Mouse (Mus musculus) retina, postnatal 7 days (tissue): ENCODE measurements at regions not wholly inside any gene's neighbourhood (a gene's known extent, or its start where the extent isn't known, plus 50 kb on each side); places are given as distances from the start of the nearest gene placed in this dataset.

Source experiments
- DNase-seq: peaks from one replicate; pipeline ENCODE4 v3.0.0-alpha.2; 2012; ENCODE audit warnings: low read depth, low spot score

- no peak for DNase-seq
Observed at GRCm38 (mm10) chr10:109480551-109480950, 469.8 kb upstream of the Syt1 start.

DNA sequence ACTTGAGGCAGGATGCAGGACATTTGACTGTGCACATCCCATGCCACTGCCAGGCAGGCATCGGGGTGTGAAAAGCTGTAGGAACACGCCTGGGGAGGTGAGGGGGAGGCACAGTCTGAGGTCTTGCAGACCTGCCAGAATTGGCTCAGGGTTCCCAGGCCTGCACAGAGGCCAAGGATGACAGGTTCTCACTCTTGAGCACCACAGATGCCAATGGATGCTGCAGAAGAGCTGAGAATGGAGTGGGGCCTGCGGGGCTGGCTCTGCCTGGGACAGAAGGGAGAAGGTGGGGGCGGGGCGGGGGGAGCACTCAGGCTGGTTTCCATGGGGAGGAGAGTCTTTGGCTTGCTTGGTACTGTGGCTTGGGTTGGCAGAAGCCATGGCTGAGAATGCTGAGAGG is 469.2 kb upstream of the Syt1 start:
- no peak for DNase-seq

GRCm38 (mm10) chr10:109466516-109466915 is 455.7 kb upstream of the Syt1 start:
- DNase-seq, result no peak

DNA sequence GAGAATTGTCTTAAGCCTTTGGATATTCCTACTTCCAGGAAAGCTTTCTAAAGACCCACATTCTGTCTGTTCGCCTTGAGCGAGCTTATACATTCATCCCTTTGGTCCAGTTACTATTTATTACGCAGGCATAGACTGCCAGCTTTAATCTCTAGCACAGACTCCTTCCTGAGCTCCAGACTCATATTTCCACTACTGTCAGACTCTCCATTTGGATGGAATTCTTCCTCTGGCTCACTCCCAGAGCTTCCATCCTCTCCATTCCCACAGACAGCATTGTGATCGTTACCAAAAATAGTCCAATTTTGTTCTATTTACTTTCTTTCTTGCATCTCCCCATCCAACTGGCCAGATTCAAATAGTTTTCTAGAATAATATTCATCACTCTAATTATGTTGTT is 420.3 kb upstream of the Syt1 start:
- DNase-seq, result no peak

DNA sequence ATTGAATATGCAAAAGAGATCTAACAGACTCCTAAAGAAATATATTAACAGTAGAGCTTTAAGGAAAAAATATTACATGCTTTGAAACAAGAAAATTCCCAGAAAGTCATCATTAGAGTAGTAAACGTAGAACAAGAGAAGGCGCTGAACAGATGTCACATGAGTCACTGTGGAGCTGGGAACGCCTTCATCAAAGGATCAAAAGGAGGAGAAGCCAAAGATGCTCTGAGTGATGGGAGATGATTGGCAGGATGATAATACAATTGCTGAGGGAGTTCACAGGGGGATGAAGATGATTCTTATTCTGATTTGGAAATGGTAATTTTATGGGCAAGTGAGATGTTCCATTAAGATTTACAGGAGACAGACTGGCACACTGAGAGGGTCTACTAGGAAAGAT is 417.1 kb upstream of the Syt1 start:
- no peak for DNase-seq

- no peak for DNase-seq
Observed at GRCm38 (mm10) chr10:109407011-109407410, 396.2 kb upstream of the Syt1 start.

- DNase-seq, result no peak
Observed at GRCm38 (mm10) chr10:109405116-109405685, 394.4 kb upstream of the Syt1 start.

DNA sequence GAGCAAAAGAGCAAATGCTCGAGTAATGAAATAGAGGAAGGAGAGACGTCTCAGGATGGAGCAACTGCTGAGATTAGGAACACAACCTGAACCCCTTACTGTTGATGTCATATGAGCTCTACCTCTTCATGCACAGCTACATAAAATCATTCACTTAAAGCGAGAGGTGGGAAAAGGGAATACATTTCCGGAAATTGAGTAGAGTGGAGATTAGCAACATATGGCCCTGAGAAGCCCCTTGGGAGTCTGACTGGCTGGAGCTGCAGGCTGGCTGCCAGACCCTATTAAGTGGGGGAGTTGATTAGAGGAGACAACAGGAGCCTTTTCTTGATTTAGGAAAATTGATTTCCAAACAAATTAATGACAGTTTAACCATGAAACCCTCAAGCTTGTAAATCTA is 373.0 kb upstream of the Syt1 start:
- no peak for DNase-seq

- DNase-seq, result no peak
Observed at GRCm38 (mm10) chr10:109378846-109379245, 368.1 kb upstream of the Syt1 start.

DNA sequence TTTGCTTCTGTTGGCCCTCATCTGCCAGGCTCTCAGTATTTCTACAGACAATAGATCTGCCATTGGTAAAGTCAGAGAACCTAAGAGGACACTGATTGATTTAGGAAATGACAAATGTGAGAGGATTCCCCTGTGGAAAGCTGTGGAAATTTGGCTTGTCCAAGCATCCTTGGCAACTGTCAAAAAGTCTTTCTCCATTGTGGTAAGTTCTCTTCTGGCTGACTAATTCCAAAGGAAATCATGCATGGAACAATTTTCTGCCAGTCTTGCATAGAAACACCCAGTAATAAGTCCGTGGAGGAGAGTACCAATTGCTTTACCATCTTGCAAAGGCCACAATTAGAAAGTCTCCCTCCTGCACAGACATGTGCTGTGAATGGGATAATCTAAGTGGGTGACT is 349.4 kb upstream of the Syt1 start:
- DNase-seq, result no peak

- DNase-seq, result no peak
Observed at GRCm38 (mm10) chr10:109358812-109359211, 348.0 kb upstream of the Syt1 start.

- DNase-seq, result no peak
Observed at GRCm38 (mm10) chr10:109332846-109333386, 322.1 kb upstream of the Syt1 start.

- DNase-seq, result no peak
Observed at GRCm38 (mm10) chr10:109309286-109309685, 298.5 kb upstream of the Syt1 start.

DNA sequence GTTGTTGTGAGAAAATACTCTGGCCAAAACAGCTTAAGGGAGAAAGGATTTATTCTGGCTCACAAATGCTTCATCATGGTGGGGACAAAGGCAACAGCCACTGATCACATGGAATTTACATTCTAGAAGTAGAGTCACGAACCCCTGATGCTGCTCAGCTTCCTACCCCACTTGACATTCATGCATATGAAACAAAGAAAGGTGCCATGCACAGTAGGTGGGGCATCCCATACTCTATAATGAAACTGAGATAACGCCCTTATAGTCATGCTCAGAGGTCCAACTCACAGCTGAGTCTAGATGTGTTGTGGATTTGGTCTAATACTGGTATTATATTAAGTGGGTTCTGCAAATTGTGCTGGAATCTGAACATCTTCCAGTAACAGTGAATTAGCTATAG is 289.4 kb upstream of the Syt1 start:
- no peak for DNase-seq

GRCm38 (mm10) chr10:109299785-109300184 is 289.0 kb upstream of the Syt1 start:
- no peak for DNase-seq

DNA sequence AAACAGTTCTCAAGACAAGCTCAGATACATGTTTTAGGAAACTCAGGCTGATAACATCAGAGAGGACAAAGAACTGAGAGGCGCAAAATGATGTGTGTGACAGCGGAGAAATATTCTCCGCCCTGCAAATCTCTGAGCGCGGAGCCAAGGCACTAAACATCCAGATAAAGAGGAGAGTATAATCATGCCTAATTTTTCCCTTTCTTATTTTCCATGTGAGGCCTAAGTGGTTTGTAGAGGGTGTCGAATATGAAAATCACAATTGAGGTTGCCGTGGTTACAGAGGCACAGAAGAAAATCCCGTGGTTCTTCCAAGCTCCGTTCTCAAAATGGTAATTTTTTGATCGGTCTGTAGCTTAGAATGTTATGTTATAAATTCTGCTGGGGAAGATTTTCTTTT is 272.6 kb upstream of the Syt1 start:
- DNase-seq, result no peak

GRCm38 (mm10) chr10:109249781-109250180 is 239.0 kb upstream of the Syt1 start:
- no peak for DNase-seq

DNA sequence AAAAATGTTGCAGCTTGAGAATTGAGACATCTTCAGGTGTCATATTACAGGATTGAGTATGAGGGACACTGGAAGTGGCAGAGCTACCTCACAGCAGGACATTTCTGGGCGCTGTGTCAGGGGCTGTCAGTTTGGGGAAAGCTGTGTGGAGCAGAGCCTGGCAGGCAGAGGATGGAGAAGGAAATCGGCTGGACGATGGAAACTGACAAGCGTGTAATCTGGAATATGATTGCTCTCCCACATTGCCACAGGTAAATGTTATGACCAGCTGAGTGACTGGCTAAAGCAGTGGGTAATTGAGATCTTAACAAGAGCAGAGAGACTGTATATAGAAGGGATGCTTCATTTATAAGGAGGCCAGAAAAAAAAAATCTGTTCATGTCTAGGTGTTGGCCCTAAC is 235.5 kb upstream of the Syt1 start:
- DNase-seq, result no peak

GRCm38 (mm10) chr10:109237026-109237425 is 226.2 kb upstream of the Syt1 start:
- no peak for DNase-seq

GRCm38 (mm10) chr10:109226989-109227388 is 216.2 kb upstream of the Syt1 start:
- DNase-seq, result no peak

GRCm38 (mm10) chr10:109188761-109189503 is 178.2 kb upstream of the Syt1 start:
- no peak for DNase-seq

GRCm38 (mm10) chr10:109188252-109188651 is 177.5 kb upstream of the Syt1 start:
- DNase-seq, result no peak

- DNase-seq, result no peak
Observed at GRCm38 (mm10) chr10:109185243-109185642, 174.5 kb upstream of the Syt1 start.
